Mouse (Mus musculus) layer of hippocampus, postnatal 10 days (tissue): ENCODE data around the gene Pias1. TPM values are rescaled to one million over a fixed set of nuclear protein-coding genes. Genes with fewer than 3 reads are reported as not detected.

Source experiments
- total RNA-seq, 2 experiments: library from RNA; stranded (reverse); gene quantifications; 2 replicates each; pipeline ENCODE4 v1.2.3; 2021

Pias1 gene
- total RNA-seq, 2 experiments from 2014 or later: 43.5 to 44.8 TPM

Other genes starting within 250 kb of the Pias1 start
- 100 to 1,000 TPM; 114 to 116 TPM for gene Fem1b, start 176.0 kb downstream of the Pias1 start, total RNA-seq
- 1 to 10 TPM; 9.2 to 9.7 TPM for gene Cln6, start 149.1 kb downstream of the Pias1 start, total RNA-seq
- 1 to 10 TPM; 3.0 to 6.8 TPM for gene Calml4, start 129.8 kb downstream of the Pias1 start, total RNA-seq
- under 1 TPM; 0.09 to 0.20 TPM for gene Skor1, start 161.0 kb upstream of the Pias1 start, total RNA-seq